Mouse (Mus musculus) testis, postnatal 14 days (tissue): ENCODE measurements around the gene Ylpm1.

Source experiments
- DNase-seq: peaks from one replicate; pipeline ENCODE4 v3.0.0; 2021; ENCODE audit warnings: low spot score

The Ylpm1 gene

DNA sequence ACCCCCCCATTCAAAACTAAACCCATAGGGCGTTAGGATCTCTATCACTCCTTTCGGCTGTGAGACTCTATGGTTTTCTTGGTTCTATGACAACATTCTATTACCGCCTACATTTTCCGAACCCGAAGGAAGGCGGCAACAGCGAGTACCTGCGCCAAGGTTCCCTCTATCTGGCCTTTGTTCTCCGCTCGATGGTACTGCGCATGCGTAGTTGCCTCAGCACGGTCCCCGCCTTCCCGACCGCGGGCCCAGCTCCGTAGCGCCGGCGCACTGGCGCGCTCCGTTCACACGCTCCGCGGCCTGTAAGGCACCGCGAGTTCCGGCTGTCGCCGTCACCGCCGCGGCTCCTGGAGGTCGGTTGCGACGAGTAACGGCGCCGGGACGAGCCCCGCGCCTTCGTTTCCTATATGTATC is at the start of gene Ylpm1:
Gene Ylpm1, plus strand, starts transcription at position 239 of the 414 bp plus-strand sequence.
- peak; percentile 98 for DNase-seq

DNA sequence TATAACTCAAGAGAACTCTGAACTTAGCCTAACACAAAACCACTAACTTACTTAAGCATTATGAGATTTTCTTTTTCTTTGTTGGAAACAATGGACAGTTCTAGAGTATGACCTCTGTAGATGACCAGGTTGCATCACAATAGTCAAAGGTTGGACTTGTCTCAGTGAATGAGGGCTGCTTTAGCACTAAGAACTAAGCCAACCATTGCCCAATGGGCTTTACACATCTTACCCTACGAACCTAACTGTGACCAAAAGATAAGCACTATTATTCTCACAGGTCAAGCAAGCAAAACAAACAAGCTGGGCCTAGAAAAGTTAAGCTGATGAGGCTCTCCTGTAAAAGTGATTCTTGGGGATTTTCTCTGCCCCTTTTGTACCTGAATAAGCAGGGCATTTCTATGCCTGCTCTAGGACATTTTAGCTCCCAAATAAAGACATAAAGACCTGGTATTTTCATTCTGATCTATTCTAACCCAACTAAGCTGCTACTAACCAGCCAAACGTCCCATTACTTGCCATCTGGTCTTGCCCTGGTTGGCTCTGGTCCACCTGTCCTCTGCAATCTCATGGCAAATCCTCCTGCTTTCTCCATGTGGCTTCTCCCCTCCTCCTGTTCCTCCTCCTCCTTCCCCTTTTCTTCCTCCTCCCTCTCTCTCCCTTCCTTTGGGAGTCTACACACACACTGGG is 48.1 kb upstream of the Ylpm1 start:
- no peak for DNase-seq

DNA sequence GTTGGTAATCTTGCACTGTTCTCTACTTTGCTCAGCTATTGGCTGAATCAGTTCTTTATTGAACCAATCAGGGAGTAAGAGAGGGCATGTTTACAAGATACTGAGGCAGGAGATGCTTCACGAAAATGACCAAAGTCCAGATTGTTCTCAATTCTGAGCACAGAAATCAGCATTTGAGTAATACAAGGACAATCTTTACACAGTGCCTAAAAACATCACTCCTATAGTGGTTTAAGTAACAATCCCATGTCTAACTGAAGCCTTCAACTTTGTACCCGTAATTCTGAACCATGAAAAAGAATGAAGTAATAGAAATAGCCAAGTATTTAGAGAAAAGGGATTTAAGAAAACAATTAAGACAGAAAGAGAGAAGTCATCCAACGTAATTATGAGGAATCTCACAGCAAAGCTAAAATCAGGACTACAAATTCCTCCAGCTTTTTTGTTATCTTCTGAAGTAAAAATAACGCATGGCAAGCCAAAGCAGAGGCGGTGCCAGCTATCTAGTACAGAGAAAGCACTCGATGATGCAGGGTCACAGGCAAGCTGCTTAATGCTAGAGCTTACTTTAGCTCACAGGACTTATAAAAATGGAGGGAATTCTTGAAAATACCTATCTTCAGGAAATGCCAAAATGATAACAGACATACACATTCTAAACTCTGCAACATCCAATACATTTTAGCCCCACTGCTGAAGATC is 47.4 kb upstream of the Ylpm1 start:
- no peak for DNase-seq

DNA sequence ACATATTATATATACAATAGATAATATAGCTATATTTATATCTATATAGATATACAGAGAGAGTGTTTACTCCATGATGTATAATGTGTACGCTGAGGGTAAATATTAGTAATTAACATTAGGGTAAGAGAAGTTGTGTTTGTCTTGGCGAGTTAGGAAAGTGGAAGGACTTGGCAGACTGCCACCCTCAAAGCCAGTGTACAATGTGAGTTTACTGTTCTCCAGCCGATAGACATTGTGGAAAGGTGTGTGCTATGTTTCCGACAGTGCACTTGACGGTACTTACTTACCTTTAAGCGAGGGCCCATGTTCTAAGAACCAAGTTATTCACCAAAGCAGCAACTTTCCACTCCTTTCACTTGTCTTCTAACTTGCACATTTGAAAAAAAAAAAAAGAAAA is 45.4 kb upstream of the Ylpm1 start:
- no peak for DNase-seq

DNA sequence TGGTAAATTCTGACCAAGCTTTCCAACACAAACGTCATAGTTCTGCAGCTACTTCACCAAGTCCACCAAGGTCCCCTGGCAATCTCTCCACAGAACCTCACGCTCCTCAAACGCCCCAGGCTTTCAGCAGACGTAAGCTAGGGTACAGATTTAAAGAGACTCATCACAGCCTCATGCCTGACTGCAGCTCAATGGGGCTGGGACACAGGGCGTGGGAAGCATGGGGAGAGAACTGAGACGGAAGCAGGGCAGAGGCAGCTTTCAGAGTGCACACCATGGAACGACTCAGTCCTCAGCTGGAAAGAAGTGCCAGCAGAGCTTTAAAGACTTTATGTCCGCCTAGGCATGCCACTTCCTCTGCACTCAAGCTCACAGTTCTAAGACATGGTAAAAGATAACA is 44.6 kb upstream of the Ylpm1 start:
- no peak for DNase-seq

DNA sequence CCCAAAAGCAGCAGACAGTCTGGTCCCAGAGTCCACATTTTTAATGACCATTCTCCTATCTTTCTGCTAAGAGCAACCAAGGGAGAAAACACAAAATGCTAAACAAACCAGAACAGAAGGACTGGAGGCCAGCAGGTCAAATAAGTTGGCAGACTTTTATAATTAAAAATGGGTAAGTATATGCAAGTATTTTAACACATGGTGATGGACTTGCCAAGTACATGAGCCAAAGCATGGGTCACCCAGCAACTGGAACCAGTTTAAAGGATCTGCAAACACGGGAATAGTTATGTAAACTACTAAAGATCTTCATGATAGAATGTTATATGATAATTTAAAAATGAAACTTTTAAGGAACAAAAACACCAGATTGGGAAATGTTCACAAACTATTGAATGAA is 43.8 kb upstream of the Ylpm1 start:
- DNase-seq: no peak

DNA sequence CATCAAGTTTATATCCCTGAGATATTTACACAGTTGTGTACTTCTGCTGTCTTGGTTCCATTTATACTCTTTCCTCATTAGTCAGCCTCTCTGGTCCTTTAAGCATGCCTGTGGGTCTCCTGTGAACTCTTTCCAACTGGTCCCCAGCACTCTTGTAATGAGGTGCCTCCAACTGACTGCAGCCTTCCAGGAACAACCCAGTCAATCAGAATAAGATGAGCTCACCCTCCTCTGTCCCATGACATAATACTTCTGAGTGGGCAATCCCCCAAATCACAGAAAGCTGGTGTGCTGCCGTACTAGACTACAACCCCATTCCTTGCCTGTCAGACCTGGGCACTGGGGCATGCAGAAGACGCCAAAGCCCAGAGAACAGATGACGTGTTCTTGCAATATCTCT is 39.8 kb upstream of the Ylpm1 start:
- no peak for DNase-seq

DNA sequence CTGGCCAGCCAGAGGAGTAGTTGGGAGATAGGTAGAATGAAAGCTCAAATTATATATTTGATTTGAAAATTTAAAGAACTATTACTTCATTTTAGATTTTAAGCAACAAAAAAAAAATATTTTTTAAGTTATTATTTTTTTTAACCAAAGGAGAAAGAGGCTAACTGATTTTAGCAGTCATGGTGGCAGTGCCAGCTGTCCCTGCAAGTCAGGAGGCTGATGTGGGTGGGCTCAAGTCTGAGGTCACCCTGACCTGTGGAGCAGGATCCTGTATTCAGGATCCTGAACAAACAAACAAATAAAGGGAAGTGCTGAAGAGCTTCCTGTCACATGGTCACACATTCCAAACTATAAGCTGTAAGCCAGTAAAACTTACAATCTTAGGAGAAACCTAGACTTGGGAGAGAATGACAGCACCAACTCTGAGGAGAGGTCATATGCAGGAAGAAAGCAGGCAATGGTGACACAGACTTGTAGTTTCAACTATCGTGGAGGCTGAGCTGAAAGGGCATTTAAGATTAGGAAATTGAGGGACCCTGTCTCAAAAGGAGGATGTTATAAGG is 37.2 kb upstream of the Ylpm1 start:
- no peak for DNase-seq

DNA sequence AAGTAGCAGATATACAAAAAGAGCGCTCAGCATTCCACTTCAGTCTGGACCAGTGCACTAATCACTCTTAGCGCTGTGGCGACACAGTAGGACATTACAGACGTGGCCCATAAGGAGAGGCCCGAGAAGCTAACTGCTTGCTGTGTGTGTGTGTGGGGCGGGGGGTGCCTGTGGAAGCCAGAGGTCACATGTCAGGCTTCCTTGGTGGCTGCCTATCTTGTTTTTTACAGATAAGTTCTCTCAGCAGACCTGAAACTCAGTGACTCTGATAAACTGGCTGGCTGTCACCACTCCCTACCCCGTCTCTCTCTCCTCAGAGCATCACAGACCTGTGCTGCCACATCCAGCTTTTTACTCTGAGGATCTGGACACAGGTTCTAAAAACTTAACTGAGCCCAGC is 33.5 kb upstream of the Ylpm1 start:
- DNase-seq: no peak

DNA sequence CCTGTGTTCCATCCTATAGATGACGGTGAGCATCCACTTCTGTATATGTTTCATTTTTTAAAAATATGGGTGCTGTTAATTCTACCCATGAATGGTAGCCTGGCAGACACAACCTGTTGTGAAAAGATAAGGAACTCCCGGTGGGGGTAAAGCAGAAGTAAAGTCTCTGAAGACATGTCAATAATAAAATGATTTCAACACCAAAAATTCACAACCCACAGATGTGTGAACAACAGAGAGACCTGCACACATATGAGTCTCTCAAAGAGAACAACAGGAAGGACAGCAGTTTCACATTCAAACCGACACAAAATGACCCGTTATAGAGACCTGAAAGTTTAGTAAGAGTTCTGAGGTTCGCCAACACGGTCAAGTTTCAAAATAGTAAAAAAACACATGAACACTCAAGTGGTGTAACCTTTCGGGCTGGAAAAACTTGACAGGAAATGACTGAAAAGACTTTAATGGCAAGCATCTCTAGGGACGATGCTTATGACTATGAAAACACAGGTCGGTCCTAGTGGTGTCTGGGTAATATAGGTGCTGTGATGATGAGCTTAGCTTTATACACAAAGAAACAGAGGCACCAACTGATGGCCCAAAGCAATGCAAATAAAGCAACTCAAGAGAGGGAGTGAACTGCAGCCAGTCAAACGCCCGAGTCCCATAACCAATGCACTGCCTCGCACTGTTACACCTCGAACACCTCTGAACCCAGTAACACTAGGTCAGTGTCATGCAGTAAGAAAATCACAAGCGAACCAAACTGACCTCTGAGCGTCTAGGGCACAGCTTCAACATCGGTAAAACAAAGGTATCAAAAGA is 27.1 kb upstream of the Ylpm1 start:
- DNase-seq: no peak

DNA sequence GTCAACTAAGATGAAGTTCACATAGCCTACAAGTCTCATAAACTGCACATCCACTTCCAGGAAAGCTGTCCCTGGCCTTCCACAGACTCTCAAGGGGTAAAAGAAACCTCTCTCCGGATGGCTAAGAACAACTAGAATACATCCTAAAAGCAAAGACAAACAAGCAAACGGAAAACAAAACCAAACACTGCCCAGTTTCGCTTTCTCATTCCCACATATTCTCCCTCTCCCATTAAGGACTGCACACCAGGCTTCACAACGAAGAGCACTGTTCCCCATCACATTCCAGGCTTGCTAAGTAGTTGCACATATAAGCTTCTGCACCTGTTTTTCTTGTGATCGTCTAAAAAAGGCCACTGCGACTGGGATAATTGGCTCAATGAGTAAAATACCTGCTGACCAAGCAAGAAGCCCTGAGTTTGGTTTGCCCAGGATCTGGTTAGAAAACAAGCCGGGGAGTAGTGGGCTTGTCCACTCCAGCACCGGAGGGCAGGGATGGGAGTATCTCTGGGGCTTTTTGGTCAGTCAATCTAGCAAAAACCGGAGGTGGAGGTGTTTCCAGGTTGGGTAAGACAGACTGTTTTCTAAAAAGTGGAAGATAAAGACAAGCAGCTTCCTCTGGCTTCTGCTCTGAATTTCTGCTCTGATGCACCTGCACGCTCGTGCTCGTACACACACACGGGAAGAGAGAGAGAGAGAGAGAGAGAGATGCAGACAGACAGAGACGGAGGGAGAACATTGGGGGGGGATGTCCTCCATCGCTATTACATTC is 26.3 kb upstream of the Ylpm1 start:
- no peak for DNase-seq

DNA sequence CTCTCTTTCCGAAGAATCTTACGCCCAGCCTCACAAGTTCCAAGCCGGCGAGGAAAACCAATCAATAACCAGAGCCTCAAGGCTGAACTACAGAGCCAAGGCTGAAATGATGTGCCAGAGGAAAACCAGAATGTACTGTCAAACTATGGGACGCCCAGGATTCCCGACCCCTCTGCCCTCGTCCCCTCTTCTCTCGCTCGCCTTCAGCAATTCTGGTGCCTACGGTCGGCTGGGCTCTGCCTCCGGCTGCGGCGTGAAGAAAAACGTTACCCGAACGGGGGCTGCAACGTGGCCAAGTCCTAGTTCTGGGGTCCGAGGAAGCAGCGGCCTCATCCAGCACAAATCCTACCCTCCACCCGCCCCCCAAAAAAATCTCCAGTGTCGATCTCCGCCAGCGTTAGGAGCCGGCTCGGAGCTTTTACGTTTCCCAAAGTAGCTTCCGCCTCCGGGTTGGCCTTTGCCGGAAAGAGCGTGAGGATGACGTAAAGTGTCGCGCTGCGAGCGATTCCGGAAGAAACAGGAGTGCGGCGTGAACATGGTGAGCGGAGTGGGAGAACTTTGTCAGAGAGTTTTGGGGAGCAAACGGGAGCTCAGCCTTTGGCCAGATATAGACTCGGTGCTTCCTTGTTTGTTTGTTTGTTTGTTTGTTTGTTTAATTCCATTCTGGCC is 25.6 kb upstream of the Ylpm1 start, which contains the start of the genes Fcf1 and Arel1:
Gene Fcf1, plus strand, starts transcription at position 470 of the 669 bp plus-strand sequence.
Gene Arel1, minus strand, starts transcription at position 473 of the 669 bp plus-strand sequence.
- peak; percentile 91 for DNase-seq

DNA sequence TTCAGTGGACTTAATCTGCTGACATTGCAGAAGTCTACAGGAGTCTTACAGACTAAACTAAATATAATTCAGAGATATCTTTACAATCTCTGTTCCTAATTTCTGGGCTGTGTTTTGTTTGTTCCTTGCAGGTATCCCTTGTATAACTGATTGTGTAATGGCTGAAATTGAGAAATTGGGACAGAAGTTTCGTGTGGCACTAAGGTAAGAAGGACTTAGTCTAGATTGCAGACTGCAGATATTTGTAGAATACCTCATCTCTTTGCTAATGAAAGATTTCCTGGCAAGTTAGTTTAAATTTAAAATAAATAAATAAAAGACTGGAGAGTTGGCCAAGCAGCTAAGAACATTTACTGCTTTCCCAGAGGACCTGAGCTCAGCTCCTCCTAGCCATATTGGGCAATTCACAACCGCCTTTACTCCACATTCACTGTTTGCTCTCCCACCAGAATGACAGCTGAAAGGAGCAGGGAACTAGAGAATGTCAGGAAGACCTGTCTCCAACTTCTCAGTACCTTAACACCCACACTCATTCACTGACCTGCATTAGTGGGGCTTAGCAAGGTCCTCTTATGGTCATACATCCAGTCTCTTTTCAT is 16.8 kb upstream of the Ylpm1 start:
- DNase-seq: no peak

DNA sequence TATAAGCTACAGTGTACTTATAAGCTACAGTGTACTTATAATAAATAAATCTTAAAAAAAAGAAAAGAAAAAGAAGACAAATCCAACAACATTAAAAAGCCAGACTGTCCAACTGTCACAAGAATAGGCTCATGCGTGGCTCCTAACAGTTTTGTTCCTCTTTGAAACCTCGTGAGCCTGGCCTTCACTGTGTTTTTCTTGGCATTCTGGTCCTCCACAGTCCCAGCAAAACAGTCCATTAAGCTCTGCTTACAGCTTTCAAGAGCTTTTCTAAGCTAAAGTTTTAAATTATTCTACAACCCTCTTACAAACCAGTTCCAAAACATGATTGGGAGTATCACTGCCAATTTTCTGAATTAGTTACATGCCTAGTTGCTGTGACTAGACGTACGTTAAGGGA is 6.7 kb upstream of the Ylpm1 start:
- no peak for DNase-seq

DNA sequence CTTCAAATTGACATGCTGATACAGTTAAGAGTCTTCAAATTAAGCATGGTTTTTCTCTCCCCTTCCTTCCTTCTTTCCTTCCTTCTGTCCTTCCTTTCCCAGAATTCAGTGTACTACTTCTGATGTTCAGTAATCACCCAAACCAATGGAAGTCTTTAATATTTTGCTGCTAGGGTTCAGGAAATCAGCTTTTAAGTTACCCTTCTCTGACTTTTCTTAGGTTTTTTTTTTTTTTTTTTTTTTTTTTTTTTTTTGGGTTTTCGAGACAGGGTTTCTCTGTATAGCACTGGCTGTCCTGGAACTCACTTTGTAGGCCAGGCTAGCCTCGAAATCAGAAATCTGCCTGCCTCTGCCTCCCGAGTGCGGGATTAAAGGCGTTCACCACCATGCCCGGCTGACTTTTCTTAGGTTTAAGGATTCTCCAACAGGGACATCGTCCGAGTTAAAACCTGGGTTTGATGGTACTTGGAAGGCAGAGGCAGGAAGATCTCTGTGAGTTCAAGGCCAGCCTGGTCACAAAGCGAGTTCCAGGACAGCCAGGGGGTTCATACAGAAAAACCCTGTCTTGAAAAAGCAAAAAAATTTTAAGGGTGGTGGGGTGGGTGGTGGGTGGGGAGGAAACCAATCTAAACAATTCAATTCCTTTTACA is 884 bp upstream of the Ylpm1 start:
- DNase-seq: no peak

DNA sequence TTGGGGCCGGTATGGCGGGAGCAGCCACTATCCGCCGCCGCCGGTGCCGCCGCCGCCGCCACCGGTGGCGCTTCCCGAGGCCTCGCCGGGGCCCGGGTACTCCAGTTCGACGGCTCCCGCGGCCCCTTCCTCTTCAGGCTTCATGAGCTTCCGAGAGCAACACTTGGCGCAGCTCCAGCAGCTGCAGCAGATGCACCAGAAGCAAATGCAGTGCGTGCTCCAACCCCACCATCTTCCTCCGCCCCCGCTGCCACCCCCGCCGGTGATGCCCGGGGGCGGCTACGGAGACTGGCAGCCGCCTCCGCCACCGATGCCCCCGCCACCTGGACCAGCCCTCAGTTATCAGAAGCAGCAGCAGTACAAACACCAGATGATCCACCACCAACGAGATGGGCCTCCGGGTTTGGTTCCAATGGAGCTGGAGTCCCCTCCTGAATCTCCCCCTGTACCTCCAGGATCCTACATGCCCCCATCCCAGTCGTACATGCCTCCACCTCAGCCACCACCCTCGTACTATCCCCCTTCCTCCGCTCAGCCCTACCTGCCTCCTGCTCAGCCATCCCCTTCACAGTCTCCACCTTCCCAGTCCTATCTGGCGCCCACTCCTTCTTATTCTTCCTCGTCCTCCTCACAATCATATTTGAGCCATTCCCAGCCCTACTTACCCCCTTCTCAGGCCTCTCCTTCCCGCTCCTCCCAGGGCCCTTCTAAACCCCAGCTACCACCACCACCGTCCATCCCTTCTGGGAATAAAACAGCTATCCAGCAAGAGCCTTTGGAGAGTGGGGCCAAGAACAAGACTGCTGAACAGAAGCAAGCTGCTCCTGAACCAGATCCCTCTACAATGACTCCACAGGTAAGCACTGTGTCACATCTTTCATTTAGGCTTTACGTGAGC is 629 bp downstream of the Ylpm1 start:
- peak; percentile 73 for DNase-seq

DNA sequence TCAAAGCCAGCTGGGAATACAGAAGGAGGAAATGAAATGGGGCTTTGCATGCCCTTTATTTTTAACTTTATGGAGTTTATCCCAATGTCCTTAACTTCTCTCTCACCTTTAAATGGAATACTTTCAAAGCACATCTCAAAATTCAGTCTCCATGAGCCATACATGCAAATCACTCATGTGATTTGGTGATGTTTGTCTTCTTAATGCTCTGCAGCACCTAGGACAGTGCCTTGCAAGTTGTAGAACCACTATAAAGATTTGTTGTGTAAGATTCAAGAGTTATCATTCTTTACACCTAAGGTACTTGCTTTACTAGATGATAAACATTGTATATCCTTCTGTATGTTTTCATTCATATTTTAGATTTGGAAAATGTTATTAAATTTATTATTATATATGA is 2.9 kb downstream of the Ylpm1 start:
- no peak for DNase-seq

DNA sequence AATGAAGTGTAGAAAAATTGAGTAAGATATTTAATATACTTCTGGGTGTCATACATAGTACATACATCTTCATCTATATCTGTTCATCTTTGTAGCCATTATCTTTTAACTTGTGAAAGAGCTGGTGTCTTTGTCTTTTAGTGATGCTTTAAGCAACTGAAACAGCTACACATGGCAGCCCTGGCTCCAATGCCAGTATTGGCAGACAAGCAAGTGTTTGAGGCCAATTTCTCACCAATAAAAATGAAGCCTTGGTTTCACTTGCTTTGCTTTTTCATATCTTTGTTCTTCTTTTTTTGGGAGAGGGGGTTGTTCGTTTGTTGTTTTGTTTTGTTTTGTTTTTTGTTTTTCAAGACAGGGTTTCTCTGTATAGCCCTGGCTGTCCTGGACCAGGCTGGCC is 10.1 kb downstream of the Ylpm1 start:
- DNase-seq: no peak

DNA sequence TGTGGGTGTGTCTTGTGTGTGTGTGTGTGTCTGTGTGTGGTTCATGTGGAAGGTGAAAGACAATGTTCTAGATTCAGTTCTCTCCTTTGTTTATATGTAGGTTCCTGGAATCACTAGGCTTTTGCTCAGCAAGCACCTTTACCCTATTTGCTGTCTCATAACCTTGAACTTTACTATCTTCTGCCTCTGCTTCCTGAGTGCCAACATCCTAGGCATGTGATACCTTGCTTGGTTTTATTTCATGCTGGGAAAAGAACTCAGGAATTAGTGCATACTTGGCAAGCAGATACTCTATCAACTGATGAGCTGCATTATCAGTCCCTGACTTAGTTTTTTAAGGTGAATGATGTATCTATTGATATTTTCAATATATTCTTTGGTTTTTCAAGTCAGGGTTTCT is 10.9 kb downstream of the Ylpm1 start:
- no peak for DNase-seq
